Mouse (Mus musculus) retina, embryonic 14.5 days (tissue): ENCODE measurements around the gene Gdpd5.
"Not testable (repeated sequence)": the region's sequence is repeated elsewhere in the genome, so short reads cannot be mapped to it uniquely, and the experiment has no call there.

Source experiments
- DNase-seq: peaks from one replicate; pipeline ENCODE4 v3.0.0-alpha.2; 2015; ENCODE audit warnings: low spot score

Gdpd5 gene

GRCm38 (mm10) chr7:99477235-99477634, 96.0 kb downstream of the Gdpd5 start:
- no peak for DNase-seq

GRCm38 (mm10) chr7:99482637-99483036, 101.4 kb downstream of the Gdpd5 start:
- DNase-seq = no peak

GRCm38 (mm10) chr7:99483271-99483923, 102.2 kb downstream of the Gdpd5 start, which contains the start of gene Rps3:
Gene Rps3, minus strand, starts transcription at chr7:99483738.
- peak; percentile 98 for DNase-seq

- DNase-seq = no peak
Measured at GRCm38 (mm10) chr7:99483924-99484319, 102.7 kb downstream of the Gdpd5 start.

DNA sequence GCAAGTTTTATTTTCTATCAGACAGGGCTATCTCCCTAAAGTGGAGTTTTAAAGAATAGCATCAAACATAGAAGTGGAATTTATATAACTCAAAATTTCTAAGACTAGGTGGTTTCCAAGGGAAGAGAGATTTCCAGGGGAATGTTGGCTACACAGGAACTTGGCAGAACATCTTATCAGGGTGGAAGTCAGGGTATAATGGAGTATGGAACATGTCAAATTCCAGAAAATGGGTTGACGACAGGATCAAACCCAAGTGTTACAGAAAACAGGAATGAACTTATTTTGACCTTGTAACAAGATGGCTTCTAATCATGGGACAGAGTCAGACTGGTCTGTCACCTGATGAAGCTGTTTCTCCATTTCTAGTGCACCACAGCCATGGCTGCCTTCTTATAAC, 103.5 kb downstream of the Gdpd5 start:
- DNase-seq = no peak

DNA sequence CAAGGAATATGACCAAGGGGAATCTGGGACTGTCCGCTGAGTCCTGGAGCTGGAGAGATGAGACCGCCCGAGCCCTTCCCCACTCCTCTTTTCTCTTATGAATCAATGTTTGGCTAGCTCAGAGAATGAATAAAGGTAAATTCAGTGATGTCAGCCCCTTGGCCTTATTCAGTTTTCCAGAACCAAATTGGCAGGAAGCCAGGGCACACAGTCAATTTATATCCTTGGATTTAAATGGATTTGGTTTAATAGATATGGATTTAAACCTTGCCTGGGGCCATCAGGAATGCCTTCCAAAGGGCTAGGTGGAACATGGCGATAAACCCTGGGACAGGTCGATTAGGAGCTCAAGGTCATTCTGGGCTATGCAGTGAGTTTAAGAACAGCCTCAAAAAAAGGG, 108.5 kb downstream of the Gdpd5 start:
- DNase-seq = no peak

- no peak for DNase-seq
Measured at GRCm38 (mm10) chr7:99499128-99499527, 117.9 kb downstream of the Gdpd5 start.

DNA sequence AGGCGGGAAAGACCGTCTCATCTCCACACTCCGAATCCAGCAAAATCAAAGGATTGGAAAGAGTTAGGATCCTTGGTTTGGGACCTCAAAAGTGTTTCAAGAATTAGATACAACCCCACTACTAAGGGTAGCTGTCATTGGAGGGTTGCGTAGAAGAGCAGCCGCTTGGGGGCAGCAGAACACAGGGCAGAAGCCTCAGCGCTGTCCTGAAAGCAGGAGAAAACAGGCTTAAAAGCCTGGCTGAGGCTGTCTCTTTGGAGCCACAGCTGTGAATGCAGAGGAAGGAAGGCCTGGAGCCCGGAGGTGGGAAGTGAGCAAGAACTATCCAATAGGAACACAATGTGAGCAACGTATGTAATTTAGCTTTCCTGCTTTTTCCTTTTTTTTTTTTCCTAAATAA, 119.0 kb downstream of the Gdpd5 start:
- DNase-seq = peak; percentile 91

DNA sequence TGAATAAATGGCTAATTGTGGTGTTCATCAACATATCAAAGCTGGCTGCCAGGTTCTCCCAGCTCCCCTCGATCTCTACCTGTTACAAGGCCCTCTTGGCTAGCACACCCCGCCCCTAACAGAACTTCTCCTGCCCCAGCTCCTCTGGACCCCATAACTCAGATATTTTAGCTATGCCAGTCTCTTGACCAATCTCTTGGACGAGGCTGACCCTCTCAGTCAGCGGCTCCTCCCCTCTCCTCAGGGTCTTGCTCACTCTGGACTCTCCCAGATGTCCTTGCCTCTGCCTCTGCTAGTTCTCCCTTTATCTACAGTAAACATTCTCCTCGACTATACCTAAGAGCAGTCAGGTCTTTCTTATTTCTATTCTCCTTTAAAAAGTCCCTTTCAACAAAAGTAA, 119.4 kb downstream of the Gdpd5 start:
- no peak for DNase-seq

- DNase-seq = no peak
Measured at GRCm38 (mm10) chr7:99501148-99501547, 119.9 kb downstream of the Gdpd5 start.

DNA sequence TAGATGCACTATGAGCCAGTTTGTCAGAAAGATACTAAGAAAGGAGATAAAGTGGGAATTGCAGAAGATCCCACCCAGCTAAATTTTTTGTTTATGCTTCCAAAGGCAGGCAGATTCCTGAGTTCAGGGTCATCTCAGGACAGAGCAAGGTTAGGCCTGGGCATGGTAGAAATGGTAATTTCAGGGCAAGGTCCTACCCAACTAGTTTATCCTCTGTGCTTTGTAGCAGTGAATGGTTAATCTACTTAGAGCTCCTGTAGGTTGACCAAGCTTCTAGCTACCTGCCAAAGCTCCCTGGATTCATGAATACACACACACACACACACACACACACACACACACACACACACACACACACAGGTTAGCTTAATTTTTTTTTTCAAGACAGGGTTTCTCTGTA, 123.3 kb downstream of the Gdpd5 start:
- no peak for DNase-seq

DNA sequence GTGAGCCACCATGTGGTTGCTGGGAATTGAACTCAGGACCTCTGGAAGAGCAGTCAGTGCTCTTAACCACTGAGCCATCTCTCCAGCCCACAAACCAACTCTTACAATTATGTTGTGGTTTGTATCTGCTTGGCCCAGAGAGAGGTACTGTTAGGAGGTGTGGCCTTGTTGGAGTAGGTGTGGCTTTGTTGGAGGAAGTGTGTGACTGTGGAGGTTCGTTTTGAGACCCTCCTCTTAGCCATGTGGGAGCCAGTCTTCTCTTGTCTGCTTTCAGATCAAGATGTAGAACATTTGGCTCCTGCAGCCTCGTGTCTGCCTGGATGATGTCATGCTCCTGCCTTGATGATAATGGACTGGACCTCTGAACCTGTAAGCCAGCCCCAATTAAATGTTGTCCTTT, 127.0 kb downstream of the Gdpd5 start:
- not testable (repeated sequence) for DNase-seq

- DNase-seq = peak; percentile 55
Measured at GRCm38 (mm10) chr7:99510087-99510501, 128.9 kb downstream of the Gdpd5 start.
